Mouse (Mus musculus) midbrain, embryonic 12.5 days (tissue): Measurements from ENCODE around the gene Naa38. TPM values are rescaled to one million over a fixed set of nuclear protein-coding genes. Genes with fewer than 3 reads are reported as not detected.
"Not testable (repeated sequence)": the region's sequence is repeated elsewhere in the genome, so short reads cannot be mapped to it uniquely, and the experiment has no call there.

ENCODE experiments used
- ATAC-seq: fragments of 200-750 bp; cut with Nextera tagmentation; 2 replicates; pipeline ENCODE4 v1.8.0; 2017; ENCODE audit warnings: low read depth, moderate TSS enrichment, moderate library complexity; ENCODE audit not compliant: low FRiP score
- H3K27ac ChIP-seq: fragments of 300-500 bp; sonication (generic); replicated peaks from 2 replicates; pipeline ENCODE4 v1.5.1; 2016; ENCODE audit warnings: mild to moderate bottlenecking
- H3K27me3 ChIP-seq: fragments of 300-500 bp; sonication (generic); 2 replicates; pipeline ENCODE4 v1.6.1; 2016; ENCODE audit warnings: mild to moderate bottlenecking
- H3K36me3 ChIP-seq: fragments of 300-500 bp; sonication (generic); 2 replicates; pipeline ENCODE4 v1.6.1; 2016
- H3K4me1 ChIP-seq: fragments of 300-500 bp; sonication (generic); 2 replicates; pipeline ENCODE4 v1.6.1; 2016
- H3K4me2 ChIP-seq: fragments of 300-500 bp; sonication (generic); replicated peaks from 2 replicates; pipeline ENCODE4 v1.6.1; 2016; ENCODE audit warnings: mild to moderate bottlenecking, moderate library complexity
- H3K4me3 ChIP-seq: fragments of 300-500 bp; sonication (generic); 2 replicates; pipeline ENCODE4 v1.5.1; 2016; ENCODE audit warnings: mild to moderate bottlenecking
- H3K9ac ChIP-seq: fragments of 300-500 bp; sonication (generic); replicated peaks from 2 replicates; pipeline ENCODE4 v1.6.1; 2016; ENCODE audit warnings: mild to moderate bottlenecking, moderate library complexity
- H3K9me3 ChIP-seq: fragments of 300-500 bp; sonication (generic); 2 replicates; pipeline ENCODE4 v1.6.1; 2016; ENCODE audit warnings: mild to moderate bottlenecking
- WGBS: fragments of 180-500 bp; shearing (Covaris S2); methylation state at CpG from one replicate; pipeline ENCODE4 v1.1.7; 2016; 5-methylcytosine and 5-hydroxymethylcytosine counted together
- polyA plus RNA-seq: library from polyadenylated mRNA; unstranded; fragments of >200 nt; fragmentation: Nextera tagmentation; extraction: Ambion mirVana; gene quantifications from 2 replicates; pipeline ENCODE4 v1.2.1, GENCODE M21; 2016

The Naa38 gene
- polyA plus RNA-seq, 1 experiment from 2014 or later = 105 TPM

GRCm38 (mm10) chr11:69377766-69378165 lies 17.5 kb upstream of the Naa38 start:
- Histone ChIP-seq H3K4me2 (no peak overlapping the region), H3K36me3 (peaks cover 10% of the 10 kb centered on the region), H3K27ac (no peak overlapping the region), H3K4me1 (no peaks in the 10 kb centered on the region), H3K27me3 (no peaks in the 10 kb centered on the region), H3K4me3 (no peak overlapping the region), H3K9me3 (no peaks in the 10 kb centered on the region), H3K9ac (no peak overlapping the region)
- ATAC-seq = no peak
- 82% methylated on average over 3 of the region's 3 CpGs for WGBS

GRCm38 (mm10) chr11:69379600-69379999 lies 15.7 kb upstream of the Naa38 start:
- H3K4me3 ChIP-seq = no peak overlapping the region
- no peaks in the 10 kb centered on the region for H3K9me3 ChIP-seq
- no peak overlapping the region for H3K27ac ChIP-seq
- no peaks in the 10 kb centered on the region for H3K4me1 ChIP-seq
- 0 out of 2 replicates have a peak, but pooled peaks cover 4% of the 10 kb centered on the region for H3K36me3 ChIP-seq
- no peak overlapping the region for H3K4me2 ChIP-seq
- 78% methylated on average over 3 of the region's 3 CpGs for WGBS
- ATAC-seq = no peak
- H3K27me3 ChIP-seq = no peaks in the 10 kb centered on the region
- no peak overlapping the region for H3K9ac ChIP-seq

- no peaks in the 10 kb centered on the region for H3K4me1 ChIP-seq
- H3K4me2 ChIP-seq = no peak overlapping the region
- no peak overlapping the region for H3K27ac ChIP-seq
- 0 out of 2 replicates have a peak, but pooled peaks cover under 1% of the 10 kb centered on the region for H3K36me3 ChIP-seq
- H3K9ac ChIP-seq = no peak overlapping the region
- H3K27me3 ChIP-seq = no peaks in the 10 kb centered on the region
- 85% methylated on average over 6 of the region's 6 CpGs for WGBS
- no peak overlapping the region for H3K4me3 ChIP-seq
- no peak for ATAC-seq
- H3K9me3 ChIP-seq = no peaks in the 10 kb centered on the region
These were observed 13.9 kb upstream of the Naa38 start for GRCm38 (mm10) chr11:69381356-69381755.

- H3K27ac ChIP-seq = no peak overlapping the region
- no peak overlapping the region for H3K9ac ChIP-seq
- no peaks in the 10 kb centered on the region for H3K4me1 ChIP-seq
- H3K9me3 ChIP-seq = no peaks in the 10 kb centered on the region
- H3K27me3 ChIP-seq = no peaks in the 10 kb centered on the region
- H3K4me3 ChIP-seq = no peak overlapping the region
- WGBS = 77% methylated on average over 10 of the region's 10 CpGs
- H3K36me3 ChIP-seq = no peaks in the 10 kb centered on the region
- ATAC-seq = no peak
- H3K4me2 ChIP-seq = no peak overlapping the region
These were observed 12.7 kb upstream of the Naa38 start for GRCm38 (mm10) chr11:69382478-69383105.

GRCm38 (mm10) chr11:69384979-69385378 lies 10.3 kb upstream of the Naa38 start:
- Histone ChIP-seq H3K4me2 (no peak overlapping the region), H3K4me3 (no peak overlapping the region), H3K27ac (no peak overlapping the region), H3K36me3 (no peaks in the 10 kb centered on the region), H3K27me3 (no peaks in the 10 kb centered on the region), H3K9ac (no peak overlapping the region), H3K4me1 (peaks cover 2% of the 10 kb centered on the region; the same call in 1 of the 2 replicates), H3K9me3 (no peaks in the 10 kb centered on the region)
- ATAC-seq = no peak
- WGBS = 82% methylated on average over 6 of the region's 6 CpGs

GRCm38 (mm10) chr11:69386758-69387157 lies 8.5 kb upstream of the Naa38 start:
- WGBS = 81% methylated on average over 7 of the region's 7 CpGs
- Histone ChIP-seq H3K27ac (no peak overlapping the region), H3K27me3 (no peaks in the 10 kb centered on the region), H3K4me2 (no peak overlapping the region), H3K4me3 (no peak overlapping the region), H3K36me3 (no peaks in the 10 kb centered on the region), H3K9ac (no peak overlapping the region), H3K9me3 (no peaks in the 10 kb centered on the region), H3K4me1 (peaks cover 4% of the 10 kb centered on the region; the same call in 1 of the 2 replicates)
- no peak for ATAC-seq

- WGBS = 95% methylated on average over 4 of the region's 4 CpGs
- Histone ChIP-seq H3K27ac (no peak overlapping the region), H3K4me1 (peaks cover 4% of the 10 kb centered on the region; the same call in 1 of the 2 replicates), H3K36me3 (0 out of 2 replicates have a peak, but pooled peaks cover 2% of the 10 kb centered on the region), H3K9ac (no peak overlapping the region), H3K4me3 (no peak overlapping the region), H3K27me3 (no peaks in the 10 kb centered on the region), H3K9me3 (no peaks in the 10 kb centered on the region), H3K4me2 (no peak overlapping the region)
- no peak for ATAC-seq
These were observed 6.6 kb upstream of the Naa38 start for GRCm38 (mm10) chr11:69388680-69389079.

- Histone ChIP-seq H3K4me2 (no peak overlapping the region), H3K27me3 (no peaks in the 10 kb centered on the region), H3K36me3 (0 out of 2 replicates have a peak, but pooled peaks cover 2% of the 10 kb centered on the region), H3K27ac (no peak overlapping the region), H3K9ac (no peak overlapping the region), H3K9me3 (no peaks in the 10 kb centered on the region), H3K4me3 (no peak overlapping the region), H3K4me1 (peaks cover 9% of the 10 kb centered on the region)
- 67% methylated on average over 14 of the region's 14 CpGs for WGBS
- ATAC-seq = no peak
These were observed 5.5 kb upstream of the Naa38 start for GRCm38 (mm10) chr11:69389531-69390399.

GRCm38 (mm10) chr11:69390400-69391034 lies 4.8 kb upstream of the Naa38 start:
- Histone ChIP-seq H3K9me3 (no peaks in the 10 kb centered on the region), H3K4me2 (no peak overlapping the region), H3K9ac (no peak overlapping the region), H3K4me3 (no peak overlapping the region), H3K4me1 (peaks cover 9% of the 10 kb centered on the region), H3K27ac (no peak overlapping the region), H3K36me3 (0 out of 2 replicates have a peak, but pooled peaks cover 2% of the 10 kb centered on the region), H3K27me3 (no peaks in the 10 kb centered on the region)
- no peak for ATAC-seq
- WGBS = 53% methylated on average over 10 of the region's 10 CpGs

- Histone ChIP-seq H3K27ac (0 out of 2 replicates have a peak overlapping the region, but pooled peaks have one; percentile 94), H3K27me3 (peaks cover 13% of the 10 kb centered on the region), H3K9ac (peak overlapping the region; percentile 82), H3K4me1 (peaks cover 43% of the 10 kb centered on the region), H3K4me2 (peak overlapping the region; percentile 81), H3K4me3 (peak overlapping the region; percentile 70)
- peak; percentile 4; the same call in 1 of the 2 replicates for ATAC-seq
- not testable (repeated sequence) for H3K9me3 ChIP-seq, H3K36me3 ChIP-seq
- WGBS = 2% methylated on average over 31 of the region's 31 CpGs
These were observed 608 bp upstream of the Naa38 start for GRCm38 (mm10) chr11:69394591-69395167.

GRCm38 (mm10) chr11:69395634-69396373 lies 517 bp downstream of the Naa38 start:
- no peaks in the 10 kb centered on the region for H3K9me3 ChIP-seq
- peaks cover 21% of the 10 kb centered on the region for H3K36me3 ChIP-seq
- H3K4me2 ChIP-seq = peak overlapping the region; percentile 81
- peak overlapping the region; percentile 70 for H3K4me3 ChIP-seq
- H3K27me3 ChIP-seq = peaks cover 24% of the 10 kb centered on the region
- peak; percentile 84 for ATAC-seq
- under 1% methylated on average over 48 of the region's 48 CpGs for WGBS
- H3K4me1 ChIP-seq = peaks cover 42% of the 10 kb centered on the region
- peak overlapping the region; percentile 94 for H3K27ac ChIP-seq
- H3K9ac ChIP-seq = peak overlapping the region; percentile 82
